Mouse (Mus musculus) 416B (cell line): Measurements from ENCODE around the gene Nod1.

Source experiments
- DNase-seq: peaks from one replicate; pipeline ENCODE4 v3.0.0; 2011; ENCODE audit warnings: low read depth

Nod1 gene

GRCm38 (mm10) chr6:54883424-54883823 is 89.0 kb downstream of the Nod1 start:
- DNase-seq, result no peak

GRCm38 (mm10) chr6:54880086-54880485 is 92.3 kb downstream of the Nod1 start:
- DNase-seq, result no peak

- no peak for DNase-seq
Measured at GRCm38 (mm10) chr6:54878546-54878945, 93.9 kb downstream of the Nod1 start.

GRCm38 (mm10) chr6:54877651-54878050 is 94.8 kb downstream of the Nod1 start:
- no peak for DNase-seq

- DNase-seq, result no peak
Measured at GRCm38 (mm10) chr6:54876782-54877181, 95.6 kb downstream of the Nod1 start.
